Mouse (Mus musculus) heart, postnatal 0 days (tissue): ENCODE measurements around the gene Letm1.

Experiments
- CTCF ChIP-seq: IDR thresholded peaks from 2 replicates; pipeline ENCODE4 v1.5.1; 2016; ENCODE audit warnings: antibody characterized with exemption, control low read depth, low read depth
- EP300 ChIP-seq: IDR thresholded peaks from 2 replicates; pipeline ENCODE4 v1.6.1; 2016; ENCODE audit warnings: antibody characterized with exemption, low read depth

- TF ChIP-seq CTCF = no peak
- no peak for TF ChIP-seq EP300
Measured at GRCm38 (mm10) chr5:33738341-33738740, 44.3 kb downstream of the Letm1 start.
